Mouse (Mus musculus) spleen, adult 2 months (tissue): ENCODE results near the gene B3galt5.

Experiments used
- CTCF ChIP-seq: fragments of 200-500 bp; IDR thresholded peaks from 2 replicates; pipeline ENCODE4 v1.5.1; 2011; ENCODE audit warnings: mild to moderate bottlenecking, inconsistent platforms; ENCODE audit not compliant: insufficient read depth, insufficient read length, insufficient replicate concordance; ENCODE audit errors: extremely low read depth
- POLR2A ChIP-seq: fragments of 200-500 bp; IDR thresholded peaks from 2 replicates; pipeline ENCODE4 v1.6.1; 2011; ENCODE audit warnings: low read depth, low read length, inconsistent platforms

DNA sequence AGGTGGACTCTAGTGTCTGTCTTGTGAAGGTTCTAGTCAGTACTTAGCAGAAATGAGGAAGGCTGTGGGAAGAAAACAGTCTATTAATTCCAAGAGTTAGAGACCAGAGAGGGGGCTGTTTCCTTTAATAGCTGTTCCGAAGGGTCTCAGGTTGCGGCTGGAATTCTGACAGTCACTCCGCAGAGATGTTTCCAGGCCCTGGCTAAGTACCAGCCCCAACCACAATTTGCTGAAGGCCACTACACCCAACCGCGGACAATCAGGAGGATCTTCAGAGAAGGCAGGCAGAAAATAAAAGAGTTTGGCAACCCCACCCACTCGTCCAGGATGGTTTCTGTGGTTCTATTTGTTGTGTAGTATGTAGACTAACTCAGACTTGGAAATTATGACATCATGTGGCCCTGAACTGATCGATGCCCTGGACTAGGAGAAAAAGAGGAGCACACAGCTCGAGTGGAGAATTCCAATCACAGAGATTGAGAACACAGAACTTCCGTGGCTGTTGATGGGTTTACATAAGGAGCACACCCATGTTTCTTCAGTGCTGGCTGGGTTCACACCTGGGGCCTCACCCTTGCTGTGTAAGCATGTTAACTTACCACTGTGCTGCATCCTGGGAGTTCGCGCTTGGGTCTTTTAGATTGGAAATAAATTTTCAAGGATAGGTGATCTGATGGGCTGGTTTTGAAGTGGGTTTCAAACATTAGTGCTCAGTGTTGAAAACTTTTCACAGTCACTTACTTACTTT lies 33.9 kb upstream of the B3galt5 start:
- TF ChIP-seq CTCF (no peak), POLR2A (no peak)
